9 mouse cellular contexts compared by ENCODE assay signal in genomic region chr17:48437421-48437911, GRCm38 (mm10). TPM values are rescaled to one million over a fixed set of nuclear protein-coding genes. Genes with fewer than 3 reads are reported as not detected.
DNase-seq lines count a peak whose midpoint lies in the region; ATAC-seq lines count a peak whose summit lies in the region.
"Had no signal": no experiment of that assay in that cellular context is flagged by ENCODE, and none has a peak within 500 bp of the region (broad histone marks: within the 10 kb centered on the region; RNA-seq: fewer than 3 reads in every experiment).

No protein-coding gene starts in this region.

- peaks cover 21% of the 10 kb centered on the region for H3K4me1 ChIP-seq in kidney, embryonic 14.5 days (ENCODE audit: control insufficient read depth, insufficient read depth, low read length)
- H3K4me1 ChIP-seq in forebrain, embryonic 16.5 days (replicated peaks; ENCODE audit: control insufficient read depth, insufficient read depth, low read length), result peaks cover 4% of the 10 kb centered on the region
- H3K4me1 ChIP-seq in hindbrain, embryonic 16.5 days (ENCODE audit: control insufficient read depth, insufficient read depth, low read depth, low read length), result peaks cover 1% of the 10 kb centered on the region; the same call in 1 of the 2 replicates
- peaks cover 37% of the 10 kb centered on the region for H3K4me1 ChIP-seq in neural tube, embryonic 13.5 days (replicated peaks)

- 9% methylated on average over 7 of the region's 7 CpGs for WGBS in kidney, embryonic 14.5 days
- 24% methylated on average over 7 of the region's 7 CpGs for WGBS in forebrain, embryonic 16.5 days
- 35% methylated on average over 7 of the region's 7 CpGs for WGBS in hindbrain, embryonic 16.5 days
- whole genome bisulfite sequencing in neural tube, embryonic 13.5 days, result 21% methylated on average over 7 of the region's 7 CpGs

- H3K4me2 ChIP-seq in kidney, embryonic 14.5 days (replicated peaks; ENCODE audit: low read depth, low read length), result no peak overlapping the region
- no peak overlapping the region for H3K4me2 ChIP-seq in forebrain, embryonic 16.5 days (ENCODE audit: low read length)
- H3K4me2 ChIP-seq in hindbrain, embryonic 16.5 days (ENCODE audit: low read length), result no peak overlapping the region
- no peak overlapping the region for H3K4me2 ChIP-seq in neural tube, embryonic 13.5 days

- DNase-seq in kidney, adult 18-20 months, result no peak
- DNase-seq in right cerebral cortex, postnatal 25 days, result no peak
- DNase-seq in urinary bladder, adult 18-20 months (ENCODE audit: low spot score in 2 of 2), result no peak
- no peak for DNase-seq in frontal cortex, postnatal 14 days (ENCODE audit: low spot score in 2 of 2)

- no peak overlapping the region for H3K4me3 ChIP-seq in kidney, embryonic 14.5 days (ENCODE audit: low read length)
- no peak overlapping the region for H3K4me3 ChIP-seq in forebrain, embryonic 16.5 days (replicated peaks; ENCODE audit: low read length)
- H3K4me3 ChIP-seq in hindbrain, embryonic 16.5 days (ENCODE audit: low read length), result no peak overlapping the region
- no peak overlapping the region for H3K4me3 ChIP-seq in neural tube, embryonic 13.5 days

- H3K36me3 ChIP-seq in kidney, embryonic 14.5 days (ENCODE audit: control insufficient read depth, insufficient read depth, low read length), result no peaks in the 10 kb centered on the region
- H3K36me3 ChIP-seq in forebrain, embryonic 16.5 days (ENCODE audit: control insufficient read depth, insufficient read depth), result no peaks in the 10 kb centered on the region
- no peaks in the 10 kb centered on the region for H3K36me3 ChIP-seq in hindbrain, embryonic 16.5 days (ENCODE audit: control insufficient read depth, insufficient read depth, low read length)
- no peaks in the 10 kb centered on the region for H3K36me3 ChIP-seq in neural tube, embryonic 13.5 days

- no peaks in the 10 kb centered on the region for H3K9me3 ChIP-seq in kidney, embryonic 14.5 days (ENCODE audit: control insufficient read depth, low read length)
- H3K9me3 ChIP-seq in forebrain, embryonic 16.5 days (ENCODE audit: control insufficient read depth, low read length), result no peaks in the 10 kb centered on the region
- H3K9me3 ChIP-seq in hindbrain, embryonic 16.5 days (ENCODE audit: control insufficient read depth, low read length), result no peaks in the 10 kb centered on the region
- H3K9me3 ChIP-seq in neural tube, embryonic 13.5 days, result no peaks in the 10 kb centered on the region

- peak overlapping the region; percentile 91 for H3K27ac ChIP-seq in kidney, embryonic 14.5 days (ENCODE audit: low read depth, low read length)
- 0 out of 2 replicates have a peak overlapping the region, but pooled peaks have one; percentile 12 for H3K27ac ChIP-seq in forebrain, embryonic 16.5 days (ENCODE audit: low read length)
- H3K27ac ChIP-seq in hindbrain, embryonic 16.5 days (ENCODE audit: low read depth, low read length), result peak overlapping the region; percentile 59; the same call in 1 of the 2 replicates
- H3K27ac ChIP-seq in neural tube, embryonic 13.5 days (replicated peaks), result peak overlapping the region; percentile 54
- H3K27ac ChIP-seq: liver, embryonic 14.5 days had no signal

- 0 out of 2 replicates have a peak overlapping the region, but pooled peaks have one; percentile 0 for H3K9ac ChIP-seq in kidney, embryonic 14.5 days (ENCODE audit: low read depth, low read length)
- H3K9ac ChIP-seq in forebrain, embryonic 16.5 days (replicated peaks; ENCODE audit: low read depth, low read length), result no peak overlapping the region
- H3K9ac ChIP-seq in hindbrain, embryonic 16.5 days (ENCODE audit: low read depth, low read length), result no peak overlapping the region
- H3K9ac ChIP-seq in neural tube, embryonic 13.5 days, result no peak overlapping the region
- H3K9ac ChIP-seq: liver, embryonic 14.5 days had no signal

- ATAC-seq in kidney, embryonic 14.5 days (ENCODE audit: low FRiP score, low TSS enrichment), result peak; percentile 90
- 0 out of 2 replicates have a peak, but pooled peaks have one; percentile 43 for ATAC-seq in forebrain, embryonic 16.5 days
- peak; percentile 72 for ATAC-seq in hindbrain, embryonic 16.5 days
- peak; percentile 44 for ATAC-seq in neural tube, embryonic 13.5 days (ENCODE audit: low read depth)

- H3K27me3 ChIP-seq in kidney, embryonic 14.5 days (ENCODE audit: control insufficient read depth, insufficient read depth, low read length), result no peaks in the 10 kb centered on the region
- no peaks in the 10 kb centered on the region for H3K27me3 ChIP-seq in forebrain, embryonic 16.5 days (replicated peaks; ENCODE audit: control insufficient read depth, insufficient read depth, low read length)
- no peaks in the 10 kb centered on the region for H3K27me3 ChIP-seq in hindbrain, embryonic 16.5 days (replicated peaks; ENCODE audit: control insufficient read depth, insufficient read depth, low read length)
- H3K27me3 ChIP-seq in neural tube, embryonic 13.5 days, result no peaks in the 10 kb centered on the region

RNA-seq across cellular contexts. Expression of gene Apobec2, which starts 4.7 kb away (rescaled TPM):
- 0.69 and 0.89 TPM in 2 replicates for polyA plus RNA-seq in kidney, embryonic 14.5 days (2014; fragmentation: Nextera tagmentation; extraction: Ambion mirVana)
- polyA plus RNA-seq in forebrain, embryonic 16.5 days (2015; fragmentation: Nextera tagmentation; extraction: Ambion mirVana), result 0.29 and 0.43 TPM in 2 replicates
- 0.88 and 4.2 TPM in 2 replicates for polyA plus RNA-seq in hindbrain, embryonic 16.5 days (2015; fragmentation: Nextera tagmentation; extraction: Ambion mirVana)
- polyA plus RNA-seq in neural tube, embryonic 13.5 days (2015; fragmentation: Nextera tagmentation; extraction: Ambion mirVana), result 0.80 and 2.4 TPM in 2 replicates

RNA-seq across cellular contexts. Expression of gene Tspo2, which starts 13.9 kb away (rescaled TPM):
- 1.9 TPM in 2 replicates for polyA plus RNA-seq in kidney, embryonic 14.5 days (2014; fragmentation: Nextera tagmentation; extraction: Ambion mirVana)
- polyA plus RNA-seq in forebrain, embryonic 16.5 days (2015; fragmentation: Nextera tagmentation; extraction: Ambion mirVana), result 2.0 and 2.5 TPM in 2 replicates
- 0.93 and 1.6 TPM in 2 replicates for polyA plus RNA-seq in hindbrain, embryonic 16.5 days (2015; fragmentation: Nextera tagmentation; extraction: Ambion mirVana)
- 0.47 and 1.3 TPM in 2 replicates for polyA plus RNA-seq in neural tube, embryonic 13.5 days (2015; fragmentation: Nextera tagmentation; extraction: Ambion mirVana)

RNA-seq across cellular contexts. Expression of gene Unc5cl, which starts 17.2 kb away (rescaled TPM):
- 3.5 and 4.7 TPM in 2 replicates for polyA plus RNA-seq in kidney, embryonic 14.5 days (2014; fragmentation: Nextera tagmentation; extraction: Ambion mirVana)
- 0.19 TPM in 1 of 2 replicates, not detected in the other for polyA plus RNA-seq in forebrain, embryonic 16.5 days (2015; fragmentation: Nextera tagmentation; extraction: Ambion mirVana)
- 0.15 and 0.39 TPM in 2 replicates for polyA plus RNA-seq in hindbrain, embryonic 16.5 days (2015; fragmentation: Nextera tagmentation; extraction: Ambion mirVana)
- 0.17 and 0.18 TPM in 2 replicates for polyA plus RNA-seq in neural tube, embryonic 13.5 days (2015; fragmentation: Nextera tagmentation; extraction: Ambion mirVana)

RNA-seq across cellular contexts. Expression of gene Oard1, which starts 27.7 kb away (rescaled TPM):
- polyA plus RNA-seq in kidney, embryonic 14.5 days (2014; fragmentation: Nextera tagmentation; extraction: Ambion mirVana), result 82.5 and 101 TPM in 2 replicates
- 49.1 and 54.5 TPM in 2 replicates for polyA plus RNA-seq in forebrain, embryonic 16.5 days (2015; fragmentation: Nextera tagmentation; extraction: Ambion mirVana)
- 33.2 and 34.3 TPM in 2 replicates for polyA plus RNA-seq in hindbrain, embryonic 16.5 days (2015; fragmentation: Nextera tagmentation; extraction: Ambion mirVana)
- polyA plus RNA-seq in neural tube, embryonic 13.5 days (2015; fragmentation: Nextera tagmentation; extraction: Ambion mirVana), result 46.2 and 47.2 TPM in 2 replicates

RNA-seq across cellular contexts. Expression of gene Nfya, which starts 27.8 kb away (rescaled TPM):
- polyA plus RNA-seq in kidney, embryonic 14.5 days (2014; fragmentation: Nextera tagmentation; extraction: Ambion mirVana), result 16.4 and 26.7 TPM in 2 replicates
- polyA plus RNA-seq in forebrain, embryonic 16.5 days (2015; fragmentation: Nextera tagmentation; extraction: Ambion mirVana), result 19.7 and 21.8 TPM in 2 replicates
- polyA plus RNA-seq in hindbrain, embryonic 16.5 days (2015; fragmentation: Nextera tagmentation; extraction: Ambion mirVana), result 8.9 and 10.6 TPM in 2 replicates
- polyA plus RNA-seq in neural tube, embryonic 13.5 days (2015; fragmentation: Nextera tagmentation; extraction: Ambion mirVana), result 12.1 and 15.9 TPM in 2 replicates

Comparison
In these comparisons a context has a peak if more than half of its experiments do, and no peak if none do; other contexts are left out.
1. H3K27ac ChIP-seq: peak in every context shown above with its lines; median percentile 91 in kidney, embryonic 14.5 days; 59 in hindbrain, embryonic 16.5 days; 54 in neural tube, embryonic 13.5 days; 12 in forebrain, embryonic 16.5 days.